Mouse (Mus musculus) ES-Bruce4 (cell line): ENCODE results near the gene Olfr895. TPM values are rescaled to one million over a fixed set of nuclear protein-coding genes. Genes with fewer than 3 reads are reported as not detected.

Experiments
- H3K27ac ChIP-seq: 2 replicates; pipeline ENCODE4 v1.5.1; 2012; ENCODE audit warnings: low read length, inconsistent platforms; ENCODE audit not compliant: insufficient read depth
- H3K27me3 ChIP-seq: 2 replicates; pipeline ENCODE4 v1.6.1; 2012; ENCODE audit warnings: mild to moderate bottlenecking, low read length, inconsistent platforms; ENCODE audit not compliant: control insufficient read depth, poor library complexity, insufficient read depth, severe bottlenecking
- H3K36me3 ChIP-seq: 2 replicates; pipeline ENCODE4 v1.6.1; 2012; ENCODE audit warnings: inconsistent platforms, mild to moderate bottlenecking, low read length, moderate library complexity; ENCODE audit not compliant: control insufficient read depth, poor library complexity, insufficient read depth, severe bottlenecking
- H3K4me1 ChIP-seq: one replicate; pipeline ENCODE4 v1.8.1; 2011; ENCODE audit warnings: low read length; ENCODE audit not compliant: control insufficient read depth, insufficient read depth
- H3K4me3 ChIP-seq: 2 replicates; pipeline ENCODE4 v1.5.1; 2011; ENCODE audit warnings: low read depth, mild to moderate bottlenecking, low read length
- H3K9ac ChIP-seq: 2 replicates; pipeline ENCODE4 v1.6.1; 2012; ENCODE audit warnings: low read depth, mild to moderate bottlenecking, inconsistent platforms; ENCODE audit not compliant: poor library complexity, severe bottlenecking
- H3K9me3 ChIP-seq: replicated peaks from 2 replicates; pipeline ENCODE4 v1.6.1; 2012; ENCODE audit warnings: mild to moderate bottlenecking, low read length, inconsistent platforms; ENCODE audit not compliant: control insufficient read depth, poor library complexity, insufficient read depth, severe bottlenecking
- CTCF ChIP-seq: IDR thresholded peaks from one replicate; pipeline ENCODE4 v1.8.1; 2011; ENCODE audit warnings: low read depth, low read length
- EP300 ChIP-seq: IDR thresholded peaks from 2 replicates; pipeline ENCODE4 v1.6.1; 2011; ENCODE audit warnings: low read depth, low read length; ENCODE audit not compliant: insufficient read depth
- POLR2A ChIP-seq: IDR thresholded peaks from one replicate; pipeline ENCODE4 v1.8.1; 2011; ENCODE audit warnings: low read length; ENCODE audit not compliant: insufficient read depth
- polyA plus RNA-seq: library from polyadenylated mRNA; stranded (reverse); fragments of >200 nt; gene quantifications from 2 replicates; pipeline ENCODE4 v1.2.4, GENCODE M21; 2011; ENCODE audit warnings: low read depth; ENCODE audit not compliant: missing spikeins, insufficient read depth, insufficient read length

Gene Olfr895
- polyA plus RNA-seq: not detected in 2 replicates

DNA sequence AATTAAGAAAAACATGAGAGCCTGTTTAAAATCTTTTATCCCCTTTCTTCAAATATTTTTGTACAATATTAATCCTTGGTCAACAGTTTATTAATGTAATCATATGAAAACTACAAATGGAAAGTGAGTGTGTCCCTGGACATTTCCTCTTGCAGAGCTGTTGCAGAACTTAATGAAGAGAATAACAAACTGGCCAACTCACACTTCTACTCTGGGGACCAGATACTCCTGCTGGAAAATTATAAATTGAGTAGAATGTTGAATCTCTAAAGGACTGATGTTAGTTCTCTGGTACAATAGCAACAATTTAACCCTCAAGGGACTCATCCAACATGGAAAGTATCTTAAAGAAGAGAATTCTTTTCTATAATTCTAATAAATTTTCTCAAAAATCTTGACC lies at the start of gene Olfr895:
Gene Olfr895 (plus strand): TSS at position 301 of the 400 bp plus-strand sequence.
- H3K27me3 ChIP-seq: no peaks in the 10 kb centered on the region
- H3K4me1 ChIP-seq: no peaks in the 10 kb centered on the region
- no peak within 1 kb of the TSS for H3K27ac ChIP-seq
- no peaks in the 10 kb centered on the region for H3K36me3 ChIP-seq
- H3K4me3 ChIP-seq: no peak within 1 kb of the TSS
- no peak within 1 kb of the TSS for H3K9ac ChIP-seq
- H3K9me3 ChIP-seq: no peaks in the 10 kb centered on the region
- no peak for TF ChIP-seq CTCF
- no peak for TF ChIP-seq EP300
- TF ChIP-seq POLR2A: no peak

GRCm38 (mm10) chr9:38252474-38252873 lies 15.2 kb upstream of the Olfr895 start, which contains the start of gene Olfr143:
TSS of gene Olfr143 (plus strand) at chr9:38252774.
- no peaks in the 10 kb centered on the region for H3K9me3 ChIP-seq
- no peak within 1 kb of the TSS for H3K4me3 ChIP-seq
- no peak within 1 kb of the TSS for H3K9ac ChIP-seq
- no peaks in the 10 kb centered on the region for H3K4me1 ChIP-seq
- TF ChIP-seq EP300 (no peak), CTCF (no peak), POLR2A (no peak)
- H3K36me3 ChIP-seq: no peaks in the 10 kb centered on the region
- no peak within 1 kb of the TSS for H3K27ac ChIP-seq
- no peaks in the 10 kb centered on the region for H3K27me3 ChIP-seq

- Histone ChIP-seq H3K27ac (no peak within 1 kb of the TSS), H3K9ac (no peak within 1 kb of the TSS), H3K36me3 (no peaks in the 10 kb centered on the region), H3K9me3 (no peaks in the 10 kb centered on the region), H3K4me1 (no peaks in the 10 kb centered on the region), H3K27me3 (no peaks in the 10 kb centered on the region), H3K4me3 (no peak within 1 kb of the TSS)
- TF ChIP-seq CTCF (no peak), POLR2A (no peak), EP300 (no peak)
These were observed 23.2 kb downstream of the Olfr895 start, which contains the start of gene Olfr896-ps1 for GRCm38 (mm10) chr9:38290807-38291206. TSS of gene Olfr896-ps1 (plus strand) at chr9:38291107.

Other genes starting within 250 kb of the Olfr895 start
- gene Olfr883, start 242.0 kb upstream of the Olfr895 start, polyA plus RNA-seq: not detected in 2 replicates
- gene Olfr884, start 221.3 kb upstream of the Olfr895 start, polyA plus RNA-seq: not detected in 2 replicates
- gene Olfr885, start 206.5 kb upstream of the Olfr895 start, polyA plus RNA-seq: not detected in 2 replicates
- gene Olfr887, start 183.8 kb upstream of the Olfr895 start, polyA plus RNA-seq: not detected in 2 replicates
- not detected in 2 replicates for gene Olfr888, start 159.7 kb upstream of the Olfr895 start, polyA plus RNA-seq
- gene Olfr889, start 152.7 kb upstream of the Olfr895 start, polyA plus RNA-seq: not detected in 2 replicates
- not detected in 2 replicates for gene Olfr890, start 125.3 kb upstream of the Olfr895 start, polyA plus RNA-seq
- not detected in 2 replicates for gene Olfr891, start 87.0 kb upstream of the Olfr895 start, polyA plus RNA-seq
- not detected in 2 replicates for gene Olfr893, start 59.5 kb upstream of the Olfr895 start, polyA plus RNA-seq
- not detected in 2 replicates for gene Olfr894, start 49.8 kb upstream of the Olfr895 start, polyA plus RNA-seq
- not detected in 2 replicates for gene Olfr143, start 15.1 kb upstream of the Olfr895 start, polyA plus RNA-seq
- not detected in 2 replicates for gene Olfr896-ps1, start 23.3 kb downstream of the Olfr895 start, polyA plus RNA-seq
- not detected in 2 replicates for gene Olfr25, start 61.2 kb downstream of the Olfr895 start, polyA plus RNA-seq
- gene Olfr898, start 80.6 kb downstream of the Olfr895 start, polyA plus RNA-seq: 0.15 TPM in 1 of 2 replicates, not detected in the other
- gene Olfr250, start 99.0 kb downstream of the Olfr895 start, polyA plus RNA-seq: not detected in 2 replicates
- gene Olfr251, start 109.2 kb downstream of the Olfr895 start, polyA plus RNA-seq: not detected in 2 replicates
- gene Olfr147, start 133.8 kb downstream of the Olfr895 start, polyA plus RNA-seq: not detected in 2 replicates
- not detected in 2 replicates for gene Olfr901, start 161.6 kb downstream of the Olfr895 start, polyA plus RNA-seq
- not detected in 2 replicates for gene Olfr902, start 179.8 kb downstream of the Olfr895 start, polyA plus RNA-seq
- gene Olfr904, start 195.3 kb downstream of the Olfr895 start, polyA plus RNA-seq: not detected in 2 replicates
- gene Olfr905, start 203.3 kb downstream of the Olfr895 start, polyA plus RNA-seq: 0.41 and 0.49 TPM in 2 replicates
- not detected in 2 replicates for gene Olfr906, start 219.2 kb downstream of the Olfr895 start, polyA plus RNA-seq
- not detected in 2 replicates for gene Olfr907, start 227.9 kb downstream of the Olfr895 start, polyA plus RNA-seq